Comparison of ENCODE assay signal across 9 mouse cellular contexts in the genomic region with DNA sequence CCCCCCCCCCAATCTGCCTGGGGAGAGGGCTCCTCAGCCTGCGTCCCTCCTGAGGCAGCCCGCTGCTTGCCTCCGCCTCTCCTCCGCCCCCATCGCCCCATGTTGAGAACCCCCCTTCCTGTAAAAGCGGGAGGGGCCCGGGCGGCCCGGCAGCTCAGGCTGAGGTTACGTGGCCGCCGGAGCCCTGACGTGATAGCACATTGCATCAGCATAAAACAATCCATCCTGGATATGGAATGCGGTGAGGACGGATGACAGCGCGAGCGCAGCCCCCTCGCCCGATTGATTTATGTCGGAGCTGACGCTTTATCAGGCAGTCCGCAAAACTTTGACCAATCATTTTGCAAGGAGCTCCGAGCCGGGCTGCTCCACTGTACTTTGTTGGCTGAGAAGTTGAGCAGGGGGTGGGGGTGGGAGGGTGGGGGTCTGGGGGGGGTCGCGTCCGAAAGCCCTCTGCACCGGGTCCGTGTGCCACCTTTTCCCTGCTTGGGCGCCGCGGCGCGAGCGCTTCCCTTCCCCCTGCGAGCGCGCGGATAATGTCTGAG. TPM values are rescaled to one million over a fixed set of nuclear protein-coding genes. Genes with fewer than 3 reads are reported as not detected.
DNase-seq lines count a peak whose midpoint lies in the region; ATAC-seq and TF ChIP-seq lines count a peak whose summit lies in the region.
"Had no signal": no experiment of that assay in that cellular context is flagged by ENCODE, and none has a peak within 500 bp of the region (broad histone marks: within the 10 kb centered on the region; RNA-seq: fewer than 3 reads in every experiment).

A gene (plus strand): TSS at position 462 of the 545 bp plus-strand sequence.

- WGBS in hindbrain, embryonic 13.5 days = under 1% methylated on average over 40 of the region's 40 CpGs
- WGBS in limb, embryonic 15.5 days = under 1% methylated on average over 40 of the region's 40 CpGs

- peaks cover 98% of the 10 kb centered on the region for H3K27me3 ChIP-seq in hindbrain, embryonic 13.5 days
- peaks cover 98% of the 10 kb centered on the region for H3K27me3 ChIP-seq in limb, embryonic 15.5 days

- peak; percentile 86 for DNase-seq in embryo, embryonic 10 days (ENCODE audit: low spot score)
- DNase-seq in embryo, embryonic 9.5 days (ENCODE audit: extremely low spot score) = no peak
- DNase-seq in ES-E14 (ENCODE audit: low read depth, low spot score) = no peak
- DNase-seq in c-Kit-positive CD71-positive TER-119-positive erythroid progenitor cells, embryonic 14.5 days (ENCODE audit: low spot score) = no peak
- no peak for DNase-seq in layer of hippocampus, adult 18-20 months (ENCODE audit: low spot score in 2 of 2)
- no peak for DNase-seq in cerebellum, postnatal 36 days

- H3K9ac ChIP-seq in ES-E14 (ENCODE audit: insufficient read depth, low read depth, low read length, poor library complexity, severe bottlenecking) = peak within 1 kb of the TSS; percentile 55; the same call in 1 of the 2 replicates
- H3K9ac ChIP-seq in hindbrain, embryonic 13.5 days = peak within 1 kb of the TSS; percentile 61
- H3K9ac ChIP-seq in limb, embryonic 15.5 days = no peak within 1 kb of the TSS

- peak within 1 kb of the TSS; percentile 48 to 50 for H3K4me3 ChIP-seq in ES-E14 (ENCODE audit: insufficient read depth in 1 of 2, low read depth in 1 of 2, low read length in 2 of 2, poor library complexity in 1 of 2, severe bottlenecking in 1 of 2)
- peak within 1 kb of the TSS; percentile 34 for H3K4me3 ChIP-seq in hindbrain, embryonic 13.5 days
- H3K4me3 ChIP-seq in limb, embryonic 15.5 days = peak within 1 kb of the TSS; percentile 36
- H3K4me3 ChIP-seq: erythroblast, embryonic 14.5 days had no signal

- H3K4me2 ChIP-seq in hindbrain, embryonic 13.5 days = peak within 1 kb of the TSS; percentile 39
- peak within 1 kb of the TSS; percentile 45 for H3K4me2 ChIP-seq in limb, embryonic 15.5 days

- H3K27ac ChIP-seq in ES-E14 (ENCODE audit: insufficient read depth, low read depth, low read length, poor library complexity, severe bottlenecking) = no peak within 1 kb of the TSS
- H3K27ac ChIP-seq in hindbrain, embryonic 13.5 days = peak within 1 kb of the TSS; percentile 73
- no peak within 1 kb of the TSS for H3K27ac ChIP-seq in limb, embryonic 15.5 days

- in situ Hi-C loops in ES-E14 (cut with MboI; ENCODE audit: low sequenced_read_pairs in 2 of 2, unreplicated experiment in 2 of 2) = no loop called here

- H3K36me3 ChIP-seq in ES-E14 (ENCODE audit: control insufficient read depth, insufficient read depth, low read length, poor library complexity, severe bottlenecking) = no peaks in the 10 kb centered on the region
- no peaks in the 10 kb centered on the region for H3K36me3 ChIP-seq in hindbrain, embryonic 13.5 days
- no peaks in the 10 kb centered on the region for H3K36me3 ChIP-seq in limb, embryonic 15.5 days

- no peaks in the 10 kb centered on the region for H3K9me3 ChIP-seq in ES-E14 (ENCODE audit: control insufficient read depth, insufficient read depth, low read depth, low read length)
- H3K9me3 ChIP-seq in hindbrain, embryonic 13.5 days = no peaks in the 10 kb centered on the region
- H3K9me3 ChIP-seq in limb, embryonic 15.5 days = no peaks in the 10 kb centered on the region

- ATAC-seq in hindbrain, embryonic 13.5 days (ENCODE audit: low FRiP score) = peak; percentile 49; the same call in 1 of the 2 replicates
- no peak for ATAC-seq in limb, embryonic 15.5 days (ENCODE audit: insufficient number of reproducible peaks, low FRiP score, low TSS enrichment, low read depth)

- H3K4me1 ChIP-seq in ES-E14 (ENCODE audit: control insufficient read depth in 2 of 2, insufficient read depth in 2 of 2, low read length in 2 of 2, poor library complexity in 1 of 2) = peaks cover 0 to 8% of the 10 kb centered on the region in 2 experiments; a peak in 2 of 4 replicates
- H3K4me1 ChIP-seq in hindbrain, embryonic 13.5 days (replicated peaks) = peaks cover 14% of the 10 kb centered on the region
- peaks cover 26% of the 10 kb centered on the region for H3K4me1 ChIP-seq in limb, embryonic 15.5 days

TF ChIP-seq in ES-E14, 5 proteins besides CTCF, POLR2A, EP300 and RAD21:
- no peak for TF ChIP-seq ZNF384 (IDR thresholded peaks at IDR 0.05; ENCODE audit: low read depth, low read length)
- no peak for TF ChIP-seq ZC3H11A (IDR thresholded peaks at IDR 0.05; ENCODE audit: borderline replicate concordance, low read depth, low read length)
- no peak for TF ChIP-seq CHD2 (IDR thresholded peaks at IDR 0.05; ENCODE audit: low read depth, low read length)
- TF ChIP-seq HCFC1 (IDR thresholded peaks at IDR 0.05; ENCODE audit: borderline replicate concordance, insufficient read depth, low read length) = no peak
- TF ChIP-seq MAFK (IDR thresholded peaks at IDR 0.05; ENCODE audit: insufficient read depth, low read depth, low read length) = no peak
TF ChIP-seq in ES-E14: peak in this region for 0.

RNA-seq across cellular contexts. Expression of the gene that starts here (rescaled TPM):
- total RNA-seq in ES-E14 (2012; rRNA removed) = 1.2 and 3.3 TPM in 2 replicates
- 4.8 and 7.2 TPM in 2 replicates for polyA plus RNA-seq in hindbrain, embryonic 13.5 days (2015; fragmentation: Nextera tagmentation; extraction: Ambion mirVana)
- polyA plus RNA-seq in limb, embryonic 15.5 days (2015; fragmentation: Nextera tagmentation; extraction: Ambion mirVana) = 0.98 and 1.4 TPM in 2 replicates
- total RNA-seq in layer of hippocampus, adult 18-20 months (2021) = not detected
- polyA plus RNA-seq: erythroblast, embryonic 14.5 days had no signal
